Mouse (Mus musculus): ENCODE results near the gene Gm10256.
"Not testable (repeated sequence)": the region's sequence is repeated elsewhere in the genome, so short reads cannot be mapped to it uniquely, and the experiment has no call there.

Gene Gm10256

GRCm38 (mm10) chrY:2830380-2830779 is at the start of gene Gm10256, which contains the start of gene Rbmy:
TSS of gene Gm10256 (plus strand) at chrY:2830699.
TSS of gene Rbmy (plus strand) at chrY:2830680.
- DNase-seq, result not testable (repeated sequence)

GRCm38 (mm10) chrY:2796105-2796504 is 34.4 kb upstream of the Gm10256 start, which contains the start of gene Gm4064:
TSS of gene Gm4064 (minus strand) at chrY:2796205.
- not testable (repeated sequence) for DNase-seq

DNA sequence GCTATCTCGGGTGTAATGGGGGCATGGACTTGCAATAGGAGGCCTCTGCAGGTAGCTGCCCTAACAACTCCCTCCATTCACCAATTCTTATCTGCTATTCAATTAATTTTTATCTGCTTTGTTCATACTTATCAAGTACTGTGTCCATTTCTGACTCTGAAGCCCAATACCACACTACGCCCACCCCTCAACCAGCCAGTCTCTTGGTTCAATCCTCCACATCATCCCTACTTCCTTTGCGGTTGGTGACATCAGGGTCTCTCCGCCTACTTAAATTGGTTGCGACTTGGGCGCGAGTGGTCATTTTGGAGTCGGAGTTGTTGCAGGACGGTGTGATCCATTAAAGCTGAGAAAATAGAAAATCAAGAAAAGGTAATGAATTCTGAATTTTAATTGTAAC is 70.2 kb downstream of the Gm10256 start, which contains the start of gene Gm10352:
Gene Gm10352 (plus strand): TSS at position 301 of the 400 bp plus-strand sequence.
- not testable (repeated sequence) for DNase-seq
